Mouse (Mus musculus) olfactory bulb, adult 2 months (tissue): ENCODE measurements around the gene Ms4a10. TPM values are rescaled to one million over a fixed set of nuclear protein-coding genes. Genes with fewer than 3 reads are reported as not detected.

ENCODE experiments used
- H3K27ac ChIP-seq: fragments of 200-500 bp; 2 replicates; pipeline ENCODE4 v1.5.1; 2012; ENCODE audit warnings: low read depth, low read length; ENCODE audit not compliant: insufficient read depth
- H3K4me1 ChIP-seq: fragments of 200-500 bp; 2 replicates; pipeline ENCODE4 v1.6.1; 2012; ENCODE audit warnings: low read length; ENCODE audit not compliant: control insufficient read depth, insufficient read depth
- H3K4me3 ChIP-seq: fragments of 200-500 bp; 2 replicates; pipeline ENCODE4 v1.5.1; 2012; ENCODE audit warnings: mild to moderate bottlenecking, low read depth, low read length, moderate library complexity; ENCODE audit not compliant: insufficient read depth
- CTCF ChIP-seq: fragments of 200-500 bp; IDR thresholded peaks from 2 replicates; pipeline ENCODE4 v1.5.1; 2012; ENCODE audit warnings: low read depth, mild to moderate bottlenecking, low read length, moderate library complexity; ENCODE audit not compliant: insufficient read depth
- POLR2A ChIP-seq: fragments of 200-500 bp; IDR thresholded peaks from 2 replicates; pipeline ENCODE4 v1.6.1; 2012; ENCODE audit warnings: mild to moderate bottlenecking, low read depth, low read length, moderate library complexity; ENCODE audit not compliant: insufficient read depth
- WGBS: fragments of 180-500 bp; shearing (Covaris S2); methylation state at CpG from one replicate; pipeline ENCODE4 v1.1.7; 2018; 5-methylcytosine and 5-hydroxymethylcytosine counted together
- polyA plus RNA-seq: library from polyadenylated mRNA; stranded (reverse); fragments of >200 nt; gene quantifications from 2 replicates; pipeline ENCODE4 v1.2.4, GENCODE M21; 2012; ENCODE audit warnings: low replicate concordance; ENCODE audit not compliant: missing spikeins, insufficient read depth, insufficient read length

Gene Ms4a10
- polyA plus RNA-seq, 1 experiment = not detected

GRCm38 (mm10) chr19:10914291-10914690 lies 60.2 kb downstream of the Ms4a10 start:
- TF ChIP-seq POLR2A (no peak), CTCF (no peak)
- Histone ChIP-seq H3K4me3 (no peak overlapping the region), H3K4me1 (peaks cover 4% of the 10 kb centered on the region; the same call in 1 of the 2 replicates), H3K27ac (no peak overlapping the region)
- 69% methylated on average over 7 of the region's 7 CpGs for WGBS

Other genes with a start within 250 kb of the Ms4a10 start
- gene Cd5, start 235.7 kb downstream of the Ms4a10 start, polyA plus RNA-seq = not detected in 2 replicates
- not detected in 2 replicates for gene Cd6, start 144.6 kb downstream of the Ms4a10 start, polyA plus RNA-seq
- not detected in 2 replicates for gene Slc15a3, start 134.9 kb downstream of the Ms4a10 start, polyA plus RNA-seq
- gene Tmem132a, start 104.7 kb downstream of the Ms4a10 start, polyA plus RNA-seq = not detected in 2 replicates
- not detected in 2 replicates for gene Tmem109, start 92.7 kb downstream of the Ms4a10 start, polyA plus RNA-seq
- 125 TPM in 1 of 2 replicates, not detected in the other for gene Prpf19, start 79.4 kb downstream of the Ms4a10 start, polyA plus RNA-seq
- gene Zp1, start 54.0 kb downstream of the Ms4a10 start, polyA plus RNA-seq = not detected in 2 replicates
- gene Ptgdr2, start 37.5 kb downstream of the Ms4a10 start, polyA plus RNA-seq = not detected in 2 replicates
- gene Ccdc86, start 25.4 kb downstream of the Ms4a10 start, polyA plus RNA-seq = not detected in 2 replicates
- not detected in 2 replicates for gene Ms4a15, start 18.6 kb upstream of the Ms4a10 start, polyA plus RNA-seq
- gene Ms4a18, start 43.4 kb upstream of the Ms4a10 start, polyA plus RNA-seq = not detected in 2 replicates
- not detected in 2 replicates for gene Ms4a8a, start 106.4 kb upstream of the Ms4a10 start, polyA plus RNA-seq
- not detected in 2 replicates for gene 1700017D01Rik, start 156.2 kb upstream of the Ms4a10 start, polyA plus RNA-seq
- not detected in 2 replicates for gene 1700025F22Rik, start 190.7 kb upstream of the Ms4a10 start, polyA plus RNA-seq
- gene Ms4a13, start 222.1 kb upstream of the Ms4a10 start, polyA plus RNA-seq = not detected in 2 replicates